23 mouse cellular contexts compared by ENCODE assay signal in the genomic region with DNA sequence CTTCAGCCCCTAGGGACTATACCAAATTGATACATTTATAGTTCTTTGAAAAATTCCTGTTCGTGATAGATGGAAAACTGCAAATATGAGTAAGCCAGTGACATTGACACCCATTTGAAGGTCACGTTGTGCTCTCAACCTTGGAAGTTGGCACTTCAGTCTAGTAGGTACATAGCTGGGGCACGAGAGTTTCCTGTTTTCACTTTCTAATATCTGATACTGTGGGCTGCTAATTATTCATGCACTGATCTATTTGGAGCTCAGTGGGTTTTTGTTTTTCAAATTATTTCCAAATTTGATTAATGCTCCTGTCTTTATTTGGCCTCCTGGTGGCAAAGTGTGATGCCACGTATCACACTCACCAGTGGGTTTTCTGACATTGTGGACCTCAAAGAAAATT.
"Had no signal": no experiment of that assay in that cellular context is flagged by ENCODE, and none has a peak within 500 bp of the region (broad histone marks: within the 10 kb centered on the region; RNA-seq: fewer than 3 reads in every experiment).

No protein-coding gene starts in this region.

- H3K27ac ChIP-seq: lung, embryonic 15.5 days; macrophage; midbrain, embryonic 12.5 days; neural tube, embryonic 13.5 days; neural tube, embryonic 15.5 days; stomach, embryonic 15.5 days; stomach, postnatal 0 days had no signal

- DNase-seq: liver, postnatal 0 days; lung, adult 2 months; lung, postnatal 14 days; lung, postnatal 36 days; midbrain, embryonic 14.5 days; retina, postnatal 1 day; right cerebral cortex, adult 18-20 months; right cerebral cortex, postnatal 25 days; right cerebral cortex, postnatal 4 days; thymus, adult 2 months; thymus, postnatal 25 days; thymus, postnatal 4 days had no signal

- H3K9ac ChIP-seq: liver, postnatal 0 days; lung, embryonic 15.5 days; midbrain, embryonic 12.5 days; neural tube, embryonic 13.5 days; neural tube, embryonic 15.5 days; stomach, embryonic 15.5 days had no signal

- H3K9me3 ChIP-seq: lung, embryonic 15.5 days; megakaryocyte, embryonic 14.5 days; midbrain, embryonic 12.5 days; neural tube, embryonic 13.5 days; neural tube, embryonic 15.5 days; stomach, embryonic 15.5 days had no signal

- ATAC-seq: liver, postnatal 0 days; lung, postnatal 0 days; midbrain, embryonic 16.5 days had no signal

- H3K4me2 ChIP-seq: lung, embryonic 15.5 days; midbrain, embryonic 12.5 days; neural tube, embryonic 13.5 days; neural tube, embryonic 15.5 days; stomach, embryonic 15.5 days had no signal

- H3K36me3 ChIP-seq: lung, embryonic 15.5 days; midbrain, embryonic 12.5 days; neural tube, embryonic 13.5 days; neural tube, embryonic 15.5 days; stomach, embryonic 15.5 days had no signal

- H3K4me3 ChIP-seq: lung, embryonic 15.5 days; megakaryocyte, embryonic 14.5 days; midbrain, embryonic 12.5 days; myocyte; neural tube, embryonic 13.5 days; neural tube, embryonic 15.5 days; stomach, embryonic 15.5 days had no signal

- H3K27me3 ChIP-seq: lung, embryonic 15.5 days; megakaryocyte, embryonic 14.5 days; midbrain, embryonic 12.5 days; neural tube, embryonic 13.5 days; neural tube, embryonic 15.5 days; stomach, embryonic 15.5 days had no signal

- H3K4me1 ChIP-seq: lung, embryonic 15.5 days; midbrain, embryonic 12.5 days; neural tube, embryonic 13.5 days; neural tube, embryonic 15.5 days; stomach, embryonic 15.5 days had no signal
